Mouse (Mus musculus): ENCODE data around the gene Tmub1.

DNA sequence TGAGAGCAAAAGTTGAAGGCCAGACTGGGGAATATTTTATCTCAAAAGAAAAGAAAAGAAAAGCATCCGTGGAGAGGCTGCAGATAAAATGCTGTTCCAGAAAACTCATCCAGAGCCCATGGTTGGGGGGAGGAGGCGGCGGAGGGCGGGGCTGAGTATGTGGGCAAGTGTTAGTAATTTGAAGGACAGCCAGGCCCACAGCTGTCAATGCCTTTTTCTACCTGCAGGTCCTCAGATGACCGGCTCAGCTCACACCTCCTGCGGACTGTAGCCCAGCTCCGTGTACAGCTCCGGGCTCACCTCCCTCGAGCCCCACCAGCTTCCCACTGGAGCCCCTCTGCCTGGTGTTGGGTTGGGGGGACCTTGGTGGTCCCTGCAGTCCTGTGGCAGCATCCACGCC is 48.0 kb downstream of the Tmub1 start:
- no peak for TF ChIP-seq FOSL1 (IDR thresholded peaks at IDR 0.05; ENCODE audit: insufficient read depth, low read length, poor library complexity, severe bottlenecking)
- no peak for TF ChIP-seq CTCF (IDR thresholded peaks at IDR 0.05; ENCODE audit: control insufficient read depth, insufficient read depth, insufficient read length)
